Mouse (Mus musculus): ENCODE measurements around the gene Itsn2. TPM values are rescaled to one million over a fixed set of nuclear protein-coding genes. Genes with fewer than 3 reads are reported as not detected.

The Itsn2 gene
- polyA plus RNA-seq, 1 experiment from 2014 or later, result 35.8 TPM

DNA sequence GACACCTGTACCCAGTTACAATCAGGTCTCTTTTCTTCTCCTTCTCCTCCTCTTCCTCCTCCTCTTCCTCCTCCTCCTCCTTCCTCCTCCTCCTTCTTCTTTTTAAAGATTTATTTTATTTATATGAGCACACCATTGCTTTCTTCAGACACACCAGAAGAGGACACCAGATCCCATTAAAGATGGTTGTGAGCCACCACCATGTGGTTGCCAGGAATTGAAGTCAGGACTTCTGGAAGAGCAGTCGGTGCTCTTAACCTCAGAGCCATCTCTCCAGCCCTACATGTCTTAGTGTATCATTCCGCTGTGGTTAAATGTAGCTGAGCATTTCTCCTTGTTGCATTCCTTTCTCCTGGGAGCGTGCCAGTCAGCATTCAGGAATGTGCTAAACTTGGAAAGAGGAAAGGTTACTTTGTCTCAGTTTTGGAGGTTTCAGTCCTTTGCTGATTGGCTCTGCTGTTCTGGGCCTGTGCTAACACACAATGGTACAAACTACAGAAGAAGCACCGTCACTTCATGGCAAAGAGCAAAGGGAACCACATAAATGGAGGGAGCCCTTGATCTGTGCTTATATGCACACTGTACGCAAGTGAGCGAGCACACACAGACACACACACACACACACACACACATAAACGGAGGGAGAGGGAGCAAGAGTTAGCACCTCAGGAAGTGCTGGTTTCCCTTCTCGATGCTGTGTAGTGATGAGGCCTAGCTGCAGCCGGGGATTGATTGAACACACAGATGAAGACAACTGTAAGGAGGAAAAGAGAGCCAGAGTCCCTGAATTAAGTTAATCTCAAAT, 33.8 kb upstream of the Itsn2 start:
- no peak overlapping the region for H3K4me3 ChIP-seq
- no peaks in the 10 kb centered on the region for H3K9me3 ChIP-seq
- H3K9ac ChIP-seq, result no peak overlapping the region
- WGBS, result 61% methylated on average over 9 of the region's 9 CpGs
- peak; percentile 85 for ATAC-seq (ENCODE audit: low FRiP score, low read depth)
- no peak overlapping the region; the same call in 1 of the 2 replicates for H3K27ac ChIP-seq
- H3K4me2 ChIP-seq (replicated peaks), result no peak overlapping the region
- peaks cover 6% of the 10 kb centered on the region for H3K4me1 ChIP-seq
- no peaks in the 10 kb centered on the region for H3K36me3 ChIP-seq
- H3K27me3 ChIP-seq, result no peaks in the 10 kb centered on the region

DNA sequence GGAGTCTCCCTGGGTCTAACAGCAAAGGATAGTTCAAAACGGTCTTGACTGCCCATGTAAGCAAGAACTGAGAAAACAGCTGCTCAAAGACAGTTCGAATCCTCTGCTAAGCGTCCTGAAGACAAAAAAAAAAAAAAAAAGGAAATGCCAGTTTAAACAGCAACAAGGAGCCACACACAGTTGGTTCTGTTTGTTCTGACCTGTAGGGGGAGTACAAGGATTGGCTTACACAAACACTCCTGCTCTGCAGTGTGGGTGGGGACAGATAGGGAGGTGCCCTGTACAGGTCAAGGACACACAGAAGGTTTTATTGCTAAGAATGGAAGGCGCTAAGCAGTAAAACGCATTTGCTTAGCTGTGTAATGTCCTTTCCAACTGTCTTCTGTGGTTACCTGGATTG, 20.6 kb upstream of the Itsn2 start:
- Histone ChIP-seq H3K4me3 (no peak overlapping the region), H3K27me3 (no peaks in the 10 kb centered on the region), H3K4me2 (replicated peaks) (no peak overlapping the region), H3K36me3 (no peaks in the 10 kb centered on the region), H3K9ac (no peak overlapping the region), H3K27ac (no peak overlapping the region), H3K4me1 (no peaks in the 10 kb centered on the region), H3K9me3 (no peaks in the 10 kb centered on the region)
- ATAC-seq (ENCODE audit: low FRiP score, low read depth), result no peak
- 29% methylated on average over 5 of the region's 5 CpGs for WGBS

DNA sequence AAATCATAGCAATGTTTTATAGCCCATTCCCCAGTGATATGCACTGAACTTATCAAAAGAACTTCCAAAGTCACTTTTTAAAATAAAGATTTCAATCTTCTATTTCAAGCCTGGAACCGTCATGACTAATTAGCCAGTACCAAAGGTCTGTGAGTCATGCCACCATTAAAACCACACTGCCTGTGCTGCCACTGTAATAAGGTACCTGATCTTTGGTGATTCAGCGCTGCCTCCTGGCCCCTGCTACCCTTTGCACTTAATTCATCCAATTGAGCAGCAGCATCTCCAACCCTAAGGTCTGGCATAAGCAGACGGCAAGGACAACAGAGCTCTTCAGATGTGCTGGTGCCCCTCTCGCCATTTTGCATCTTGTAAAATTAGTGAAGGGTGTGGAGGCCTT, 18.4 kb upstream of the Itsn2 start:
- Histone ChIP-seq H3K4me3 (no peak overlapping the region), H3K4me1 (no peaks in the 10 kb centered on the region), H3K36me3 (no peaks in the 10 kb centered on the region), H3K9ac (no peak overlapping the region), H3K9me3 (no peaks in the 10 kb centered on the region), H3K4me2 (replicated peaks) (no peak overlapping the region), H3K27ac (no peak overlapping the region), H3K27me3 (no peaks in the 10 kb centered on the region)
- no peak for ATAC-seq (ENCODE audit: low FRiP score, low read depth)
- WGBS, result 71% methylated on average over 4 of the region's 4 CpGs

DNA sequence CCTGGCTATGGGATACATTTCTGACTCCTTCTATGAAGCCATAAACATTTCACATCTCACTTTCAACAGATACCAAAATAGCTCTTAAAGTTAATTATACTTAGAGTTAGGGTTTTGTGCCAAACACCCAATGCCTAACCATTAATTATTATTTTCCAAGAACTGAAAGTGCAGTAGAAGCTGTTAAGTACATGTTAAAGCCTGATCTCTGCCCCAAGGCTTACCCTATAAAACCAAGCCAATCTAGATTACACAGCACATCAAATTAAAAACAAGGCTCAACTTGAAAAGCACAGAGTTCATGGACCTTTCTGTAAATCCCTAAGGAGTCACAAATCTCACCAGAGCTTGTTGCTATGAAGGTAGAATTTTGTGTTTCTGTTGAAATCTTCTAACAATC, 10.1 kb upstream of the Itsn2 start:
- Histone ChIP-seq H3K27ac (no peak overlapping the region), H3K4me1 (no peaks in the 10 kb centered on the region), H3K9ac (no peak overlapping the region), H3K9me3 (no peaks in the 10 kb centered on the region), H3K4me3 (no peak overlapping the region), H3K4me2 (replicated peaks) (no peak overlapping the region), H3K27me3 (no peaks in the 10 kb centered on the region), H3K36me3 (no peaks in the 10 kb centered on the region)
- no peak for ATAC-seq (ENCODE audit: low FRiP score, low read depth)

DNA sequence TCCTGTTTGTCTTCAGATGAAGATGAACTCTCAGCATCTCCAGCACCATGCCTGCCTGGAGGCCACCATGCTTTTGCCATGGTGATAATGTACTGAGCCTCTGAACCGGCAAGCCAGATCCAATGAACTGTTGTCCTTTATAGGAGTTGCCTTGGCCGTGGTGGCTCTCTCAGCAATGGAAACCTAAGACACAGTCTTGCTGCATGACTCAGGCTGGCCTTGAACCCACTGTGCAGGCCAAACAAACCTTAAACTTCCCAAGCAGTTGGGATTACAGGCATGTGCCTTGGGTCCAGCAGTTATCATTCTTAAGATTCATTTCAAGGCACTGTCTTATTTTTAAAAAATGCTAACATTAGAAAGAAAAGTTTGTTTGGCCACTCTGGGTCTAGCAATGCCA, 4.6 kb upstream of the Itsn2 start:
- Histone ChIP-seq H3K36me3 (no peaks in the 10 kb centered on the region), H3K4me2 (replicated peaks) (no peak overlapping the region), H3K9me3 (no peaks in the 10 kb centered on the region), H3K27ac (no peak overlapping the region), H3K4me1 (peaks cover 3% of the 10 kb centered on the region; the same call in 1 of the 2 replicates), H3K4me3 (no peak overlapping the region), H3K27me3 (no peaks in the 10 kb centered on the region), H3K9ac (no peak overlapping the region)
- ATAC-seq (ENCODE audit: low FRiP score, low read depth), result no peak
- 73% methylated on average over 2 of the region's 2 CpGs for WGBS

DNA sequence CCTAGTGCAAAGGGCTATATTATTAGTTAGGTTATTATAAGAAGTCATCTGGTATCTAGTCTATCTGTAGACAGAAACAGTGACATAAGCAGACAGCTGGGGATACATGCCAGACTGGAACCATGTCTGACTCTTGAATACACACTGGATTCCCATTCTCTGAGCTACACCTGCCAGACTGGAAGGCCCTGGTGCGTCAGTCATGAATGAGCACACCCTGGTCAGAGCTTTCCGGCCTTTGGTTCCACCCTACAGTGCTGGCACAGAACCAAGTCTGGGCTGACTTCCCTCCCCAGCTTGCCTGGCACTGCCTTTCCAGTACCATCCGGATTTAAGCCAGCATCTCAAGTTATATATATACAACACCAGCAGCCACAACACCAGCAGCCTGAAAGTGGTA, 3.8 kb upstream of the Itsn2 start:
- H3K4me1 ChIP-seq, result peaks cover 4% of the 10 kb centered on the region
- H3K4me3 ChIP-seq, result no peak overlapping the region
- peak; percentile 37; the same call in 1 of the 2 replicates for ATAC-seq (ENCODE audit: low FRiP score, low read depth)
- no peaks in the 10 kb centered on the region for H3K27me3 ChIP-seq
- no peak overlapping the region for H3K4me2 ChIP-seq (replicated peaks)
- H3K9ac ChIP-seq, result no peak overlapping the region
- no peaks in the 10 kb centered on the region for H3K36me3 ChIP-seq
- no peaks in the 10 kb centered on the region for H3K9me3 ChIP-seq
- no peak overlapping the region for H3K27ac ChIP-seq
- 74% methylated on average over 3 of the region's 3 CpGs for WGBS

DNA sequence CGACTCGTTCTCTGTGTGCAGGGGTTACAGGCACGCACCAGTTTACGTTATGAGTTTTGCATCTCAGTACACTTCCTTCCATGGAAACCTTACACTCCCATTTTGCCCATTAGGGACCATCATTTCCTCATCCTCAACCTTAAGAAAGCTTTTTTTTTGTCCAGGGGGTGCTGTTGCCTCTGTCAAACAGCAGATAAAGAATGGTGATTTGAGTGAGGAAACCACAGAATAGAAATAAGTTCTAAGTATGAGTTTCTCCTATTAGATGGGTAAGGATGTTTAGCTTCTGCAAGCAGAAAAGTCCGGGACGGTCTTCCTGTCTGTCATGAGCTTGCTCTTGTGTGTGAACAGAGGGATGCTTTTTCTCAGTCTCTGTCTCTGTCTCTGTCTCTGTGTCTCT, 413 bp upstream of the Itsn2 start:
- Histone ChIP-seq H3K4me3 (peak overlapping the region; percentile 88), H3K27ac (no peak overlapping the region), H3K36me3 (no peaks in the 10 kb centered on the region), H3K4me2 (replicated peaks) (peak overlapping the region; percentile 77), H3K27me3 (no peaks in the 10 kb centered on the region), H3K4me1 (peaks cover 16% of the 10 kb centered on the region), H3K9ac (peak overlapping the region; percentile 86; the same call in 1 of the 2 replicates), H3K9me3 (no peaks in the 10 kb centered on the region)
- no peak for ATAC-seq (ENCODE audit: low FRiP score, low read depth)
- WGBS, result 66% methylated on average over 6 of the region's 6 CpGs

DNA sequence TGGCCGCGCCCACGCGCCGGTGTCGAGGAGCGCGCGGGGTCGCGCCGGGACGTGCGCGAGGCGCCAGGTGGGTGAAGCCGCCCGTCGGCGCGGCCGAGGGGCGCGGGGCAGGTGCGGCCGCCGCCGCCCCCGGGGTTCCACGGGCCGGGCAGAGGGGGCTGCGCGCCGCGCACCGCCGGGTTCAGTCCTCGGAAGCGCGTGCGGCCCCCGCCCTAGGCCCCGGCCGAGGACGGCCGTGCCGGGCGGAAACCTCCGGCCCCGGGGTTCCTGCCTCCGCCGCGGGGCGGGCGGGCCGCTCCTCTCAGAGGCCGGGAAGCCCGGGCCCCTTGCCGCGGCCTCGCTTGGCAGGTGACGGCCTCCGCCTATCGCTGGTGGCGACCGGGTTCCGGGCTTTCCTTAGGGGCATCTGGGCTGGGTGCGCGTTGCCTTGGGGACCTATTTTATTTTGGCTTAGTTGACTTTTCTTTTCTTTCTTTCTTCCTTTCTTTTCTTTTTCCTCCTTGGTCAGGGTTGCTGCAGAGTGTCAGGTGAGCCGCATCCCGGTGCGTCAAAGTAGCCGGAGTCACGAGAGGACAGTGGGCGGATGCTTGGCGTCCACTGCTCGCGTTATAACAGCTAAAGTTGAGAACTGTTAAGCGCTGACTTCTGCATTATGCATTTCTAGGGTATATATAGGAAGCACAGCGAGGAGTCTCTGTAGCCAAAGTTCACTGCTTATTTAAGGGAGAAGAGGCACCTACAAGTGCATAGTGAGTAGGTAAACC, 910 bp downstream of the Itsn2 start:
- Histone ChIP-seq H3K4me1 (peaks cover 16% of the 10 kb centered on the region), H3K4me2 (replicated peaks) (peak overlapping the region; percentile 77), H3K27me3 (no peaks in the 10 kb centered on the region), H3K27ac (peak overlapping the region; percentile 61; the same call in 1 of the 2 replicates), H3K36me3 (no peaks in the 10 kb centered on the region), H3K9ac (peak overlapping the region; percentile 86), H3K4me3 (peak overlapping the region; percentile 88), H3K9me3 (no peaks in the 10 kb centered on the region)
- peak; percentile 66; the same call in 1 of the 2 replicates for ATAC-seq (ENCODE audit: low FRiP score, low read depth)
- 1% methylated on average over 35 of the region's 80 CpGs for WGBS

DNA sequence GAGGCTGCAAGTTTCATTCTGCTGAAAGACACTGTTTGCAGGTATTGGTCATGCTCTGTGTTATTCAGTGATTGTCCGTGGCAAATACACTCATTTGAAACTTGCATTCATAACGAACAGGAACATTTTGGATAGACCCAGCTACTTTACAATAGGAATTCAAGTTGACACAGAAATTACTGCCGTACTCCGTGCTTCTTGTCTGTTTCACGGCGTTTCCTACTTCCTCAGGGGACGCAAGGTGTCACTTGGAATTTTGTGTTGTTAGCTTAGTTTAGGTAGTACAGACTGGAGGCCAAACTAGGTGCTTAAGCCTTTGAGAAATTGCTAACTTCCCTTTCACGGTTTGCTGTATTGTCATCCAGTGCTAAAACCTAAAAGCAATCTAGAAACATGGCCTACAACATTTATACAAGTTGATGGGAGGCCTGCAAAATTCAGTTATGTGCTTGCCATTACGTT, 1.5 kb downstream of the Itsn2 start:
- Histone ChIP-seq H3K4me1 (peaks cover 20% of the 10 kb centered on the region), H3K36me3 (no peaks in the 10 kb centered on the region), H3K9ac (peak overlapping the region; percentile 86), H3K27me3 (no peaks in the 10 kb centered on the region), H3K4me3 (peak overlapping the region; percentile 88), H3K9me3 (no peaks in the 10 kb centered on the region), H3K4me2 (replicated peaks) (peak overlapping the region; percentile 77), H3K27ac (no peak overlapping the region)
- WGBS, result 63% methylated on average over 9 of the region's 9 CpGs
- no peak for ATAC-seq (ENCODE audit: low FRiP score, low read depth)

DNA sequence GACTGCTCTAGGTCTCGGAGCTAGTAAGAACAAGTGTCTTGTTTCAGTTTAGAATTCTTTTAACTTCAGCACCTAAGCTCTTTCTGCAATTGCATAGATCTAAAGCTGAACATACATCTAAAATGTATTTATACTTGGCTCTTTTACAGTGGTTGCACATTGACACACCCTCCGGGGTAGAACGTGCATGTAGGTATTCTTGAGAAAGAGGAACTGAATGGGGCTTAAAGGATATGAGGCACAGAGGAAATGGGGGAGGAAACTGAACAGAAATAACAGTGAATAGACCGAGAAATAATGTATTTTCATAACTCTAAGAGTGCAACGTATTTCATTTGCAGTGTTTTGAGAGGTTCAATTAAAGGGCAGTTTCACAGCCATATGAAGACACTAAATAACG, 2.6 kb downstream of the Itsn2 start:
- no peaks in the 10 kb centered on the region for H3K9me3 ChIP-seq
- no peak overlapping the region for H3K27ac ChIP-seq
- H3K4me1 ChIP-seq, result peaks cover 20% of the 10 kb centered on the region
- no peak for ATAC-seq (ENCODE audit: low FRiP score, low read depth)
- no peaks in the 10 kb centered on the region for H3K27me3 ChIP-seq
- WGBS, result 75% methylated on average over 6 of the region's 6 CpGs
- no peak overlapping the region for H3K4me3 ChIP-seq
- no peaks in the 10 kb centered on the region for H3K36me3 ChIP-seq
- no peak overlapping the region for H3K9ac ChIP-seq
- no peak overlapping the region for H3K4me2 ChIP-seq (replicated peaks)

DNA sequence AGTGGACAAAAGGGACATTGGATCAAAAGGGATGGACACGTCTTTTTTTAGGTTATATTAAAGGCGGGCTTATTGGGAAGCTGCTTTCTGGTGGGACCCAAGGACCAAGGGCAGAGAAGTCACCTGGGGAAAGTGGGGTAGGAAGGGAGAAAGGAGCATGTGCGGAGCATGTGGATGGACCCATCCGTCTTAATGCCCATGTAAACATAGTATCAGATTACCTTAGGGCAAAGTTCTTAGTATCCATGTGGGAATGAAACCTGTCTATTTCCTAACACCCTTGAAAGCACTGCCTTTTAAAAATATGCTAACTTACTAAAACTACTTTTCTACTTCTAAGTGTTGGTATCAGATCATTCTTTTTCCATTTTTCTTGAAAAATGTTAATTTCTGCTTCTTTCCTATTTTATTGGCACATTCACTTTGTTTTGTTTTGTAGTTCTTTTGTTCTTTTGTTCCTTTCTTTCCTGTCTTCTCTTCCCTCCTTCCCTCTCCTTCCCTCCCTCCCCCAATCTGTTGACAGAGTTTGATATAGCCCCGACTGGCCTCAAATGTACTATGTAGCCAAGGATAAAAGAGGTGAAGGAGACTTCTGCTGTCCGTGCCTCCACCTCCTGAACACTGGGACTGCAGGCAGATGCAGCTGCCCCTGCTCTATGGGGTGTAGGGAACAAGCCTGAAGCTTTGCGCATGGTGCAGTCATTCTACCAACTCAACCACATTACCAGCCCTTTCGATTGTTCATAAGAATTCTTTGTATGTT, 6.4 kb downstream of the Itsn2 start:
- Histone ChIP-seq H3K27ac (no peak overlapping the region), H3K4me1 (peaks cover 13% of the 10 kb centered on the region), H3K4me2 (replicated peaks) (no peak overlapping the region), H3K9me3 (no peaks in the 10 kb centered on the region), H3K9ac (no peak overlapping the region), H3K36me3 (no peaks in the 10 kb centered on the region), H3K27me3 (no peaks in the 10 kb centered on the region), H3K4me3 (no peak overlapping the region)
- no peak for ATAC-seq (ENCODE audit: low FRiP score, low read depth)
- WGBS, result 67% methylated on average over 8 of the region's 8 CpGs

DNA sequence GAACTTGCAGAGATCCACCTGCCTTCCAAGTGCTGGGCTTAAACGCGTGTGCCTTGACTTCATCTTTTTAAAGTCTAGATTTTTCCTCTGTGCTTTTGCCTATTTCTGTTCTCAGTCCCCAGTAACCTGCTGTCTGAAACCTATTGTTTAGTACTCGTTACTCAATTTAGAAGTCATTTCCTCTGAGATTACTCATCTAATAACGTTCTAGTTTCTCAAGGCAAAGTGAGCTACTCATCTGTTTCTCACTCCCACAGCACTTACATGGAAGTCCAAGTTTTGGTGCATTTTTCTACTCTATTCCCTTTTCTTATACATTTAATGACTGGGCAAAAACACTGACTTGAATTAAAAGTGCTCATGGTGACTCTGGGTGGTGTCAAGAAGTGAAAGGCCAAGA, 7.3 kb downstream of the Itsn2 start:
- no peak for ATAC-seq (ENCODE audit: low FRiP score, low read depth)
- H3K9me3 ChIP-seq, result no peaks in the 10 kb centered on the region
- no peak overlapping the region for H3K9ac ChIP-seq
- H3K4me2 ChIP-seq (replicated peaks), result no peak overlapping the region
- H3K36me3 ChIP-seq, result no peaks in the 10 kb centered on the region
- no peak overlapping the region for H3K4me3 ChIP-seq
- H3K4me1 ChIP-seq, result peaks cover 9% of the 10 kb centered on the region
- H3K27me3 ChIP-seq, result no peaks in the 10 kb centered on the region
- H3K27ac ChIP-seq, result no peak overlapping the region
- 73% methylated on average over 4 of the region's 4 CpGs for WGBS
